Mouse (Mus musculus): ENCODE data around the gene Sipa1l1.

GRCm38 (mm10) chr12:82190582-82190965 is 21.5 kb downstream of the Sipa1l1 start:
- TF ChIP-seq TAL1 (IDR thresholded peaks at IDR 0.05; ENCODE audit: low read length), result no peak
- no peak for TF ChIP-seq GATA1 (IDR thresholded peaks at IDR 0.05; ENCODE audit: low read length)

All from erythroblast, embryonic 14.5 days (primary cell).